Mouse (Mus musculus) bone marrow macrophage, adult 2 months (primary cell): Measurements from ENCODE around the gene Clcn7.

Source experiments
- CTCF ChIP-seq: IDR thresholded peaks from 2 replicates; pipeline ENCODE4 v1.5.1; 2012; ENCODE audit warnings: low read depth, mild to moderate bottlenecking, low read length, moderate library complexity
- POLR2A ChIP-seq: IDR thresholded peaks from 2 replicates; pipeline ENCODE4 v1.6.1; 2012; ENCODE audit warnings: mild to moderate bottlenecking, low read depth, low read length, borderline replicate concordance

- TF ChIP-seq POLR2A (no peak), CTCF (no peak; the same call in 1 of the 2 replicates)
Measured at GRCm38 (mm10) chr17:25123979-25124378, 9.2 kb upstream of the Clcn7 start.
